Mouse (Mus musculus) CH12.LX (cell line): ENCODE results near the gene Trio. TPM values are rescaled to one million over a fixed set of nuclear protein-coding genes. Genes with fewer than 3 reads are reported as not detected.

ENCODE experiments used
- DNase-seq: peaks from one replicate; pipeline ENCODE4 v3.0.0-alpha.2; 2013; ENCODE audit errors: extremely low read depth
- H3K27ac ChIP-seq: 2 replicates; pipeline ENCODE4 v1.5.1; 2012; ENCODE audit warnings: low read depth, mild to moderate bottlenecking, control low read depth, moderate library complexity; ENCODE audit not compliant: insufficient read depth
- H3K27me3 ChIP-seq: replicated peaks from 2 replicates; pipeline ENCODE3; 2012; ENCODE audit warnings: inconsistent platforms
- H3K36me3 ChIP-seq, 2 experiments: replicated peaks in 1 of 2; 2 replicates each; pipeline versions ENCODE3 to v1.6.1; 2012; ENCODE audit warnings: inconsistent platforms in 1 of 2, low read length in 1 of 2, mild to moderate bottlenecking in 1 of 2, mixed read lengths in 1 of 2, moderate library complexity in 1 of 2; ENCODE audit not compliant: control insufficient read depth in 1 of 2, insufficient read depth in 1 of 2
- H3K4me1 ChIP-seq, 2 experiments: 2 replicates each; pipeline ENCODE4 v1.6.1; 2012; ENCODE audit warnings: inconsistent platforms in 1 of 2, moderate library complexity in 1 of 2; ENCODE audit not compliant: insufficient read depth in 2 of 2, control insufficient read depth in 1 of 2
- H3K4me2 ChIP-seq: 2 replicates; pipeline ENCODE4 v1.6.1; 2012; ENCODE audit warnings: low read depth, mild to moderate bottlenecking, control low read depth; ENCODE audit not compliant: poor library complexity, insufficient read depth, severe bottlenecking
- H3K4me3 ChIP-seq, 3 experiments: fragments of 150-350 bp in 1 of 3; sonication (generic) in 1 of 3; replicated peaks in 1 of 3; 2 replicates each; pipeline versions ENCODE3 to v1.5.1; 2011 to 2012; ENCODE audit warnings: low read depth in 2 of 3, low read length in 2 of 3, mild to moderate bottlenecking in 2 of 3, moderate library complexity in 2 of 3, control low read depth in 1 of 3, improper control_type of control experiment in 1 of 3, inconsistent platforms in 1 of 3, mixed read lengths in 1 of 3; ENCODE audit not compliant: poor library complexity in 1 of 3
- H3K79me2 ChIP-seq: replicated peaks from 2 replicates; pipeline ENCODE4 v1.6.1; 2012; ENCODE audit warnings: mild to moderate bottlenecking, moderate library complexity; ENCODE audit not compliant: control insufficient read depth, poor library complexity, insufficient read depth, severe bottlenecking; ENCODE audit errors: extremely low read depth
- H3K9ac ChIP-seq: 2 replicates; pipeline ENCODE4 v1.6.1; 2012; ENCODE audit warnings: low read depth, mild to moderate bottlenecking, control low read depth, moderate library complexity; ENCODE audit not compliant: insufficient read depth
- H3K9me3 ChIP-seq: replicated peaks from 2 replicates; pipeline ENCODE3; 2012; ENCODE audit warnings: low read length, inconsistent platforms, mixed read lengths
- BHLHE40 ChIP-seq: IDR thresholded peaks from 2 replicates; pipeline ENCODE4 v1.6.1; 2011; ENCODE audit warnings: mild to moderate bottlenecking, low read depth, low read length, improper control_type of control experiment
- CTCF ChIP-seq, 2 experiments: IDR thresholded peaks in 1 of 2; conservative IDR thresholded peaks in 1 of 2; 2 replicates each; pipeline ENCODE4 v1.5.1; 2011 to 2012; ENCODE audit warnings: low read depth in 2 of 2, low read length in 2 of 2, improper control_type of control experiment in 1 of 2, inconsistent platforms in 1 of 2, mild to moderate bottlenecking in 1 of 2, moderate library complexity in 1 of 2
- E2F4 ChIP-seq: IDR thresholded peaks from 2 replicates; pipeline ENCODE4 v1.6.1; 2011; ENCODE audit warnings: low read depth, low read length, improper control_type of control experiment; ENCODE audit not compliant: insufficient replicate concordance
- ELF1 ChIP-seq: IDR thresholded peaks from 2 replicates; pipeline ENCODE4 v1.6.1; 2014; ENCODE audit warnings: low read depth, mild to moderate bottlenecking, inconsistent platforms, low read length, improper control_type of control experiment
- EP300 ChIP-seq: IDR thresholded peaks from 2 replicates; pipeline ENCODE4 v1.6.1; 2011; ENCODE audit warnings: low read length, improper control_type of control experiment
- ETS1 ChIP-seq: conservative IDR thresholded peaks from 2 replicates; pipeline ENCODE4 v1.6.1; 2012; ENCODE audit warnings: low read depth, mild to moderate bottlenecking, inconsistent platforms, low read length, improper control_type of control experiment, moderate library complexity
- GABPA ChIP-seq: IDR thresholded peaks from 2 replicates; pipeline ENCODE4 v1.6.1; 2012; ENCODE audit warnings: low read depth, low read length, improper control_type of control experiment, inconsistent platforms; ENCODE audit not compliant: insufficient replicate concordance
- HCFC1 ChIP-seq: IDR thresholded peaks from 2 replicates; pipeline ENCODE4 v1.6.1; 2012; ENCODE audit warnings: low read depth, mild to moderate bottlenecking, inconsistent platforms, low read length, improper control_type of control experiment
- IRF4 ChIP-seq: IDR thresholded peaks from 2 replicates; pipeline ENCODE4 v1.6.1; 2014; ENCODE audit warnings: low read depth, mild to moderate bottlenecking, inconsistent platforms, low read length, improper control_type of control experiment
- KAT2A ChIP-seq: IDR thresholded peaks from 2 replicates; pipeline ENCODE4 v1.6.1; 2012; ENCODE audit warnings: low read length, improper control_type of control experiment, inconsistent platforms; ENCODE audit not compliant: insufficient replicate concordance
- MAX ChIP-seq: IDR thresholded peaks from 2 replicates; pipeline ENCODE4 v1.6.1; 2011; ENCODE audit warnings: low read length, improper control_type of control experiment
- MAZ ChIP-seq: IDR thresholded peaks from 2 replicates; pipeline ENCODE4 v1.6.1; 2012; ENCODE audit warnings: low read depth, mild to moderate bottlenecking, inconsistent platforms, low read length, improper control_type of control experiment, moderate library complexity
- MEF2A ChIP-seq: IDR thresholded peaks from 2 replicates; pipeline ENCODE4 v1.6.1; 2014; ENCODE audit warnings: low read depth, mild to moderate bottlenecking, inconsistent platforms, low read length, improper control_type of control experiment, borderline replicate concordance
- MXI1 ChIP-seq: IDR thresholded peaks from 2 replicates; pipeline ENCODE4 v1.6.1; 2011; ENCODE audit warnings: mild to moderate bottlenecking, low read depth, low read length, improper control_type of control experiment
- MYC ChIP-seq: IDR thresholded peaks from 2 replicates; pipeline ENCODE4 v1.6.1; 2011; ENCODE audit warnings: low read depth, mild to moderate bottlenecking, improper control_type of control experiment, low read length
- NELFE ChIP-seq: IDR thresholded peaks from 2 replicates; pipeline ENCODE4 v1.6.1; 2011; ENCODE audit warnings: low read depth, low read length, improper control_type of control experiment
- NRF1 ChIP-seq: IDR thresholded peaks from 2 replicates; pipeline ENCODE4 v1.6.1; 2014; ENCODE audit warnings: low read depth, mild to moderate bottlenecking, inconsistent platforms, low read length, improper control_type of control experiment, moderate library complexity
- POLR2A ChIP-seq: IDR thresholded peaks from 2 replicates; pipeline ENCODE4 v1.6.1; 2011; ENCODE audit warnings: low read depth, mild to moderate bottlenecking, improper control_type of control experiment, low read length
- POLR2AphosphoS2 ChIP-seq: IDR thresholded peaks from 2 replicates; pipeline ENCODE4 v1.6.1; 2011; ENCODE audit warnings: low read depth, low read length, improper control_type of control experiment
- RAD21 ChIP-seq: IDR thresholded peaks from 2 replicates; pipeline ENCODE4 v1.6.1; 2011; ENCODE audit warnings: low read depth, mild to moderate bottlenecking, low read length, improper control_type of control experiment, moderate library complexity
- RCOR1 ChIP-seq: conservative IDR thresholded peaks from 2 replicates; pipeline ENCODE4 v1.6.1; 2012; ENCODE audit warnings: low read depth, mild to moderate bottlenecking, inconsistent platforms, low read length, improper control_type of control experiment
- SIN3A ChIP-seq: IDR thresholded peaks from 2 replicates; pipeline ENCODE4 v1.6.1; 2012; ENCODE audit warnings: low read length, improper control_type of control experiment, inconsistent platforms
- SMC3 ChIP-seq: IDR thresholded peaks from 2 replicates; pipeline ENCODE4 v1.6.1; 2011; ENCODE audit warnings: low read depth, low read length, improper control_type of control experiment
- ZKSCAN1 ChIP-seq: IDR thresholded peaks from 2 replicates; pipeline ENCODE4 v1.6.1; 2012; ENCODE audit warnings: low read depth, inconsistent platforms, low read length, improper control_type of control experiment, borderline replicate concordance
- ZMIZ1 ChIP-seq: IDR thresholded peaks from 2 replicates; pipeline ENCODE4 v1.6.1; 2012; ENCODE audit warnings: low read depth, mild to moderate bottlenecking, inconsistent platforms, low read length, improper control_type of control experiment
- ZNF384 ChIP-seq: IDR thresholded peaks from 2 replicates; pipeline ENCODE4 v1.6.1; 2012; ENCODE audit warnings: low read depth, low read length, improper control_type of control experiment, inconsistent platforms
- dilution Hi-C: fragments of 300-500 bp; cut with MboI; formaldehyde crosslinking; loops from 2 replicates; pipeline ENCODE4 v1.14.3; 2020; ENCODE audit warnings: low sequenced_read_pairs; ENCODE audit not compliant: extremely low pct_unique_long_range_greater_than_20kb, extremely low pct_ligation_motif_present
- in situ Hi-C: fragments of 300-500 bp; cut with MboI; formaldehyde crosslinking; loops from 3 replicates; pipeline ENCODE4 v1.14.3; 2019; ENCODE audit warnings: low sequenced_read_pairs, low pct_ligation_motif_present, low pct_unique_long_range_greater_than_20kb, mixed read lengths
- polyA plus RNA-seq: library from polyadenylated mRNA; unstranded; fragments of >175 nt; gene quantifications from 2 replicates; pipeline ENCODE4 v1.2.1, GENCODE M21; 2012; ENCODE audit warnings: low read depth; ENCODE audit not compliant: insufficient read length
- total RNA-seq, 2 experiments: library from RNA; depleted of rRNA; stranded (reverse); fragments of 300-350 nt in 1 of 2; fragments of >200 nt in 1 of 2; gene quantifications; 2 replicates each; pipeline ENCODE4 v1.2.3; 2012 to 2014

Trio gene
- total and polyA plus RNA-seq, 3 experiments: 3.9 to 17.5 (median 4.3) TPM

- peaks cover 0 to 6% of the 10 kb centered on the region in 2 experiments; a peak in 3 of 4 replicates for H3K4me1 ChIP-seq
- in situ Hi-C loops: no loop called here
- no peak overlapping the region for H3K9ac ChIP-seq
- no peaks in the 10 kb centered on the region for H3K36me3 ChIP-seq
- TF ChIP-seq ZMIZ1: no peak
- TF ChIP-seq, all 38 proteins: peak for 0
- dilution Hi-C loops: no loop called here
- H3K9me3 ChIP-seq: no peaks in the 10 kb centered on the region
- no peaks in the 10 kb centered on the region for H3K79me2 ChIP-seq
- H3K27ac ChIP-seq: no peak overlapping the region
- H3K4me3 ChIP-seq: no peak overlapping the region
- no peaks in the 10 kb centered on the region for H3K27me3 ChIP-seq
- no peak for DNase-seq
- H3K4me2 ChIP-seq: no peak overlapping the region
Observed at GRCm38 (mm10) chr15:27918798-27919197, 106.8 kb downstream of the Trio start.

DNA sequence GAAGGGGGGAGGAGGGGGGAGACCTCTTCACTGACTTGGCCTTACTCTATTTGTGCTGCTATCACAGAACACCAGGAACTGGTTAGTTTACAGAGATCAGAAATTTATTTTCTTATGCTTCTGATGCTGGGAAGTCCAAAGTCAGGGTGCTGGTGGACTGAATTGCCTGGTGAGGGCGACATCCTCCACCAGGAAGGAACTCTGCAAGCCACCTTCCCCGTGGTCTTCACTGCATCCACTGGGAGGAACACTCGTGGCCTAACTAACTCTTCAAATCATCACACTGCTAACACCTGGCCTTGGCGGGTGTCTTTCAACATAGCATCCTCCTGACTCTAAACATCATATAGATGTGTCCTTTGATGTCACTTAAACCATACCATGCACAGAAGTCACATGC lies 109.4 kb downstream of the Trio start:
- H3K27ac ChIP-seq: no peak overlapping the region
- no peaks in the 10 kb centered on the region for H3K36me3 ChIP-seq
- H3K9ac ChIP-seq: no peak overlapping the region
- no peaks in the 10 kb centered on the region for H3K27me3 ChIP-seq
- in situ Hi-C loops: no loop called here
- dilution Hi-C loops: no loop called here
- H3K9me3 ChIP-seq: no peaks in the 10 kb centered on the region
- H3K79me2 ChIP-seq: no peaks in the 10 kb centered on the region
- no peak overlapping the region for H3K4me3 ChIP-seq
- DNase-seq: no peak
- no peak overlapping the region for H3K4me2 ChIP-seq
- H3K4me1 ChIP-seq: peaks cover 0 to 12% of the 10 kb centered on the region in 2 experiments; a peak in 3 of 4 replicates
- no peak for TF ChIP-seq MEF2A
- no peak for TF ChIP-seq POLR2AphosphoS2
- TF ChIP-seq EP300: no peak
- no peak for TF ChIP-seq HCFC1
- TF ChIP-seq GABPA: no peak
- TF ChIP-seq RCOR1: no peak
- no peak for TF ChIP-seq MAZ
- no peak for TF ChIP-seq ETS1
- TF ChIP-seq ZNF384: no peak
- TF ChIP-seq ELF1: no peak
- TF ChIP-seq BHLHE40: no peak
- no peak for TF ChIP-seq IRF4
- no peak for TF ChIP-seq E2F4
- TF ChIP-seq NELFE: no peak
- no peak for TF ChIP-seq SIN3A
- TF ChIP-seq SMC3: peak; percentile 33
- no peak for TF ChIP-seq POLR2A
- TF ChIP-seq ZKSCAN1: no peak
- peak; percentile 54 for TF ChIP-seq RAD21
- no peak for TF ChIP-seq NRF1
- TF ChIP-seq MXI1: no peak
- no peak for TF ChIP-seq MAX
- TF ChIP-seq MYC: no peak
- TF ChIP-seq KAT2A: no peak
- TF ChIP-seq CTCF (conservative IDR thresholded peaks at IDR 0.05 in 1 of 2, IDR thresholded peaks at IDR 0.05 in 1 of 2; ENCODE audit: low read depth in 2 of 2, low read length in 2 of 2): peak in 1 of 2 experiments; percentile 48; a peak in 2 of 4 replicates
